Mouse (Mus musculus) limb, embryonic 14.5 days (tissue): ENCODE measurements around the gene Mucl3. TPM values are rescaled to one million over a fixed set of nuclear protein-coding genes. Genes with fewer than 3 reads are reported as not detected.

Experiments used
- ATAC-seq: fragments of 200-750 bp; cut with Nextera tagmentation; 2 replicates; pipeline ENCODE4 v1.8.0; 2017; ENCODE audit warnings: low read depth, moderate number of reproducible peaks, moderate TSS enrichment; ENCODE audit not compliant: low FRiP score
- DNase-seq: peaks from one replicate; pipeline ENCODE4 v3.0.0-alpha.2; 2015; ENCODE audit warnings: low spot score
- H3K27ac ChIP-seq: fragments of 300-500 bp; sonication (generic); replicated peaks from 2 replicates; pipeline ENCODE4 v1.5.1; 2014; ENCODE audit warnings: low read depth, mild to moderate bottlenecking, low read length, moderate library complexity, mixed read lengths
- H3K27me3 ChIP-seq: fragments of 300-500 bp; sonication (generic); 2 replicates; pipeline ENCODE4 v1.6.1; 2014; ENCODE audit warnings: low read length, mixed read lengths; ENCODE audit not compliant: control insufficient read depth, insufficient read depth
- H3K36me3 ChIP-seq: fragments of 300-500 bp; sonication (generic); 2 replicates; pipeline ENCODE4 v1.6.1; 2014; ENCODE audit warnings: mild to moderate bottlenecking, low read length, moderate library complexity, mixed read lengths; ENCODE audit not compliant: control insufficient read depth, insufficient read depth
- H3K4me1 ChIP-seq: fragments of 300-500 bp; sonication (generic); 2 replicates; pipeline ENCODE4 v1.6.1; 2014; ENCODE audit warnings: antibody characterized with exemption, low read length, mixed read lengths; ENCODE audit not compliant: control insufficient read depth, insufficient read depth
- H3K4me2 ChIP-seq: fragments of 300-500 bp; sonication (generic); replicated peaks from 2 replicates; pipeline ENCODE4 v1.6.1; 2014; ENCODE audit warnings: low read depth, mild to moderate bottlenecking, low read length, moderate library complexity; ENCODE audit not compliant: severe bottlenecking
- H3K4me3 ChIP-seq: fragments of 300-500 bp; sonication (generic); replicated peaks from 2 replicates; pipeline ENCODE4 v1.5.1; 2014; ENCODE audit warnings: low read length
- H3K9ac ChIP-seq: fragments of 300-500 bp; sonication (generic); 2 replicates; pipeline ENCODE4 v1.6.1; 2014; ENCODE audit warnings: mild to moderate bottlenecking, low read depth, low read length, moderate library complexity; ENCODE audit not compliant: severe bottlenecking
- H3K9me3 ChIP-seq: fragments of 300-500 bp; sonication (generic); 2 replicates; pipeline ENCODE4 v1.6.1; 2016; ENCODE audit warnings: low read length; ENCODE audit not compliant: control insufficient read depth
- POLR2A ChIP-seq: fragments of 200-500 bp; IDR thresholded peaks from 2 replicates; pipeline ENCODE4 v1.8.0; 2012; ENCODE audit warnings: inconsistent platforms, mild to moderate bottlenecking, moderate library complexity, borderline replicate concordance; ENCODE audit not compliant: insufficient read depth, insufficient read length; ENCODE audit errors: extremely low read depth
- WGBS: fragments of 180-500 bp; shearing (Covaris S2); extraction: QIAGEN DNeasy Blood & Tissue Kit; methylation state at CpG from one replicate; pipeline ENCODE4 v1.1.7; 2014; 5-methylcytosine and 5-hydroxymethylcytosine counted together
- polyA plus RNA-seq, 2 experiments: library from polyadenylated mRNA; depleted of rRNA in 1 of 2; stranded (reverse) in 1 of 2; unstranded in 1 of 2; fragments of >200 nt; fragmentation: Nextera tagmentation in 1 of 2; extraction: Ambion mirVana in 1 of 2; gene quantifications; 2 replicates each; pipeline versions ENCODE4 v1.2.1 to v1.2.3; 2012 to 2014

The Mucl3 gene
- polyA plus RNA-seq, 2 experiments: 0.30 TPM; not detected in 1

DNA sequence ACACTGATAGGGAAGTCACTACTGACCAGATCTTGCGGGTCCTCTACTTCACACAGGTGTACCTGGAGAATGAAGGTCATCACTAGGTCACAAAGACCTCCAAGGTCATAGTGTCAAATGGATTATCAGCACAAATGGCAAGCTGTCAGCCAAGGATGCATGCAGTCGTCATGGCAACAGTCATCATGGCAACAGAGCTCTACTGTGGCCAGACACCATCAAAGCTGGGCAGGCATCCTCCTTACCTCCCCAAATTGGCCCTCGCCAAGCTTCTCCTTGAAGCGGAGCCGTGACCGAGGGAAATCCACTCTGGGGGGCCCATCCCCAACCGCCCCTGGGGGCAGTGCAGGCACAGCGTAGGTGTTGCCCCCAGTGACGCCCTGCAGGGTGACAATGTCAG is 41.6 kb upstream of the Mucl3 start:
- Histone ChIP-seq H3K27me3 (no peaks in the 10 kb centered on the region), H3K4me1 (no peaks in the 10 kb centered on the region), H3K36me3 (peaks cover 93% of the 10 kb centered on the region), H3K4me3 (no peak overlapping the region), H3K9me3 (no peaks in the 10 kb centered on the region), H3K27ac (no peak overlapping the region), H3K4me2 (no peak overlapping the region), H3K9ac (no peak overlapping the region)
- ATAC-seq: no peak
- WGBS: 62% methylated on average over 9 of the region's 9 CpGs
- TF ChIP-seq POLR2A: no peak
- DNase-seq: no peak

DNA sequence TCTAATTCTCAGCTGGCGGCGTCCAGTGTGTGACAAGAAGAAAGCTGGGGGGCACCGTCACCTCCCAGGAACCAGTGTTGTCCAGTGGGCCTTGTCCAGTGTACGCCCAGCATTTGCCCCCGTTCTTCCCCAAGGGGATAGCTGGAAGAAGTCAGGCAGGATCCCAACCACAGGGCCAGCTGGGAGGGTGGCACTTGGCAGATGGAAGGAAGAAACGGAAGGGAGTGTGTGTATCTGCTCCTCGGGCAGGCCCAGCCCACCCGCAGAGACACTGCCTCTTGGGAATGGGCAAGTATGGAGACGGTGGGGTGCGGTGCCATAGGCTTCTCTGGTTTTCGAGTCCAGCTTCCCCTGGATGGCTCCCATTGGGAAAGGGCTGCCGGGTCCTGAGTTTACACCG is 38.5 kb upstream of the Mucl3 start:
- H3K4me2 ChIP-seq: no peak overlapping the region
- ATAC-seq (no peak), DNase-seq (no peak)
- peaks cover 64% of the 10 kb centered on the region for H3K36me3 ChIP-seq
- no peaks in the 10 kb centered on the region for H3K9me3 ChIP-seq
- no peaks in the 10 kb centered on the region for H3K4me1 ChIP-seq
- H3K27ac ChIP-seq: no peak overlapping the region
- no peaks in the 10 kb centered on the region for H3K27me3 ChIP-seq
- no peak overlapping the region for H3K9ac ChIP-seq
- TF ChIP-seq POLR2A: no peak
- WGBS: 79% methylated on average over 13 of the region's 13 CpGs
- H3K4me3 ChIP-seq: no peak overlapping the region

DNA sequence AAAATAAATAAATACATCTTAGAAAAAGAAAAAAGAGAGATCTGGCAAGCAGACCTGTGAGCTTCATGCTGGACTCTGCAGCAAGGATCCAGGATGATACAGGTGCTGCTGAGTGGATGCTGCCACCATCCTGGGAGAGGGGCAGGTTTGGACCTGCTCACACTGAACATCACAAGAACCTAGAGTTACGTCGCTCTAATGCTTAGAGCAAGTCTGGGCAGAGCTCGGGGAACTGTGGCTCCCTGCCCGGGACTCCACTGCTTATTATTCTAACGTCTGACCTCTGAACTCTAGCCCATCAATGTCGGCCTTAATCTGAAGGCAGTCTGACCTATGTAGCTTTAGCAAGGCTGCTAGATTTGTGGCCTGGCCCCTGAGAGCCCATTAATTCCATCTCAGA is 37.1 kb upstream of the Mucl3 start:
- peaks cover 50% of the 10 kb centered on the region for H3K36me3 ChIP-seq
- ATAC-seq: no peak
- H3K4me3 ChIP-seq: no peak overlapping the region
- H3K9ac ChIP-seq: no peak overlapping the region
- WGBS: 38% methylated on average over 6 of the region's 6 CpGs
- H3K27me3 ChIP-seq: no peaks in the 10 kb centered on the region
- no peak for TF ChIP-seq POLR2A
- no peaks in the 10 kb centered on the region for H3K9me3 ChIP-seq
- no peak overlapping the region for H3K4me2 ChIP-seq
- no peak overlapping the region for H3K27ac ChIP-seq
- no peak for DNase-seq
- no peaks in the 10 kb centered on the region for H3K4me1 ChIP-seq

DNA sequence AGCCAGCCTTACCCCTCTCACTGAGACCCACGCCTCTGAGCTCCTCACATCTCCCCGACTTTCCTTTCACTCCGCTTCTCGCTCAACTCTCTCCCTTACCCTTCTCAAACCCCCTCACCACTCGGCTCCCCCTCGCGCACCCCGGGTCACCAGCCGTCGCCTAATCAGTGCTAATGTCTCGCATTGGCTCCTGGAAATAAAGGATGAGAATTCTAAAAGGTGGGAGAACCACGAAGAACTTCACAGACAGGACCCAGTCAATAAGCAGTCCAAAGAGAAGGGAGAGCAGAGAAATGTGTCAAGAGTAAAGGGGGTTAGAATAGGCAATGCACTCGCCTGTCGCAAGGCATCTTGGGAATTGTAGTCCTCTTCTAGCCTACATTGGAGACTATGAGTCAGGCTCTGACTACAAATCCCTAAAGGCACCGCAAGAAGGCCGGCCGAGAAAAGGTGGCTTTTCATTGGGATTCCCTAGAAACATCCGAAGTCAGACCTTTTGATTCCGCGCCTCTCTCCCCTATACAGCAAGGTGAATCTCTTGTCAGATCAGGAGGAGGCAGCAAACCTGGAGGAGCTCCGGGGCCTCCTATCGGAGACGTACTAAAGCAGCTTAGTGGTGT is 30.0 kb upstream of the Mucl3 start, which contains the start of gene Gtf2h4:
Gtf2h4 (minus strand) TSS at position 324 of the 620 bp plus-strand sequence.
- Histone ChIP-seq H3K27me3 (no peaks in the 10 kb centered on the region), H3K27ac (no peak within 1 kb of the TSS), H3K9me3 (no peaks in the 10 kb centered on the region), H3K4me1 (no peaks in the 10 kb centered on the region), H3K4me2 (peak within 1 kb of the TSS; percentile 73), H3K36me3 (peaks cover 8% of the 10 kb centered on the region; the same call in 1 of the 2 replicates), H3K9ac (peak within 1 kb of the TSS; percentile 75), H3K4me3 (peak within 1 kb of the TSS; percentile 65)
- TF ChIP-seq POLR2A: no peak
- 2% methylated on average over 23 of the region's 23 CpGs for WGBS
- ATAC-seq (peak; percentile 96), DNase-seq (peak; percentile 99)

DNA sequence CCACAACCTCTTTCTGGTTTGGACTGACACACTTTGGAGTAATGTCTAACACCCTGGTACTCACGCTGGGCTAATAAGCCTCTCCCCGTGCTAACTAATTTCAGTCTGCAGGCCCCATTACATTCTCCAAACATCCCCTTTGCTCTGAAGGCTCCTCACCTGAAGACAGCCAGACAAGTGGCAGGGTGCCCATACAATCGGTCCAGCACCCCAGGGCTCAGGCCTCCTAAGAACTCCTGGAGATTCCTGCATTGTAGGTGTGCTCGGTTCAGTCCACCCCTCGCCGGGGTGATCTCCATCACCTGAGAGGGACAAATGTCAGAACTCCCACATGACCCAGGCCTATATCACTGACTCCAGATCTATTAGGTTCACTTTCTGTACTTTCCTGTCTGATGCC is 29.0 kb upstream of the Mucl3 start:
- WGBS: 86% methylated on average over 6 of the region's 6 CpGs

More for the DNA sequence above, 29.0 kb upstream of the Mucl3 start:
- ATAC-seq (no peak), DNase-seq (no peak)
- H3K9ac ChIP-seq: no peak overlapping the region
- peak overlapping the region; percentile 73; the same call in 1 of the 2 replicates for H3K4me2 ChIP-seq
- H3K9me3 ChIP-seq: no peaks in the 10 kb centered on the region
- no peak for TF ChIP-seq POLR2A
- H3K27ac ChIP-seq: no peak overlapping the region
- H3K4me3 ChIP-seq: no peak overlapping the region
- H3K27me3 ChIP-seq: no peaks in the 10 kb centered on the region
- no peaks in the 10 kb centered on the region for H3K4me1 ChIP-seq
- H3K36me3 ChIP-seq: peaks cover 8% of the 10 kb centered on the region; the same call in 1 of the 2 replicates
